Mouse (Mus musculus) embryo, embryonic 10 days (tissue): ENCODE results near the gene Arf6.
"Not testable (repeated sequence)": the region's sequence is repeated elsewhere in the genome, so short reads cannot be mapped to it uniquely, and the experiment has no call there.

Experiments
- DNase-seq: peaks from one replicate; pipeline ENCODE4 v3.0.0-alpha.2; 2015; ENCODE audit warnings: low spot score

The Arf6 gene

DNA sequence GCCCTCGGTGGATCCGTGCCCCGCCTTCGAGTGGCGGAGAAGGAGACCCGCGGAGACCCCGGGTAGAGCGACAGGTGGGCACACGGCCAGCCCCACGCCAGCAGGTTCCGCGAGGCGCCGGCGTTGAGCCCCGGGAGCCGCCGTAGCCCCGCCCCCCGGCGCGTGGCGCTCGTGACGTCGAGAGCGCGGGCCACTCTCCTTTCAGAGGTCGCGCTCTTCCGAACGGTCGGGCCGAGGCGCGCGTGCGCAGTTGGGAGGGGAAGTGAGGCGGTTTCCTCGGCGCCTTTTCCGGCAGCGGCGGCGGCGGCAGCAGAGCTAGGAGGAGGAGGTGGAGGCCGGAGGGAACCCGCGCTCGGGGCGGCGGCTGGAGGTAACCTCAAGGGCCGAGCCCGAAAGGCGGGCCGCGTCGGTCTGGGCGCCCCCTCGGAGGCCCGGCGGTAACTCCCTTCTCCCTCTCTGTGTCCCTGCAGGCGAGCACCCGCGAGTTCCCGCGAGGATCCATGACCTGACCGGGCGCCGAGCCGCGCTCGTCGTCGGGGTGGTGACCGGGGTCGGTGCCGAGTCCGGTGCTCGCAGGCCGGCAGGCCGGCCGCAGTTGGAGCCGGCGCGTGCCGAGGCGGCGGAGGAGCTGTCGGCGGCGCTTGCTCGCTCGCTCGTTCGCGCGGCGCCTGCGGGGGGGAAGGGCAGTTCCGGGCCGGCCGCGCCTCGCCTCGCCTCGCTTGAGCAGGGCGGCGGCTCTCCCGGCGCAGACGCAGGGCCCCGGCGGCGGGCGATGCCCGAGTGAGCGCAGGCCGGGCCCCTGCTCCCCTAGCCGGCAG is at the start of gene Arf6, which contains the start of gene Gm9887:
Arf6 (plus strand) TSS at position 297 of the 818 bp plus-strand sequence.
Gm9887 (minus strand) TSS at position 605 of the 818 bp plus-strand sequence.
- peak; percentile 98 for DNase-seq

- DNase-seq: no peak
Observed at GRCm38 (mm10) chr12:69331187-69331586, 40.8 kb upstream of the Arf6 start.

DNA sequence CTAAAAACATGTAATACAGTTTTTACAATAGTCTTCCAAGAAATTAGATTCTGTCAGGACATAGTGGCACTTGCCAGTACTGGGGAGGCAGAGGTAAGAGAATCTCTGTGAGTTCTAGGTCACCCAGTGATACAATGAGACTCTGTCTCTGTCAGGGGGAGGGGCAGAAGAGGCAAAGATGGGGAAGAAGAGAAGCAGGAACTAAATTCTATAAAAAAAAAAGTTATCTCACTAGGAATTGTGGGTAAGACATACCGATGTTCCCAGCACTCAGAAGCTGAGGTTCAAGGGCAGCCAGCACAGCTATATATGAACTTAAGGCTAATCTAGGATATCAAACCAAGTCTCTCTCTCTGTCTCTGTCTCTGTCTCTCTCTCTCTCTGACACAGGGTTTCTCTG is 39.8 kb upstream of the Arf6 start:
- no peak for DNase-seq

GRCm38 (mm10) chr12:69333547-69333946 is 38.4 kb upstream of the Arf6 start:
- peak; percentile 39 for DNase-seq

DNA sequence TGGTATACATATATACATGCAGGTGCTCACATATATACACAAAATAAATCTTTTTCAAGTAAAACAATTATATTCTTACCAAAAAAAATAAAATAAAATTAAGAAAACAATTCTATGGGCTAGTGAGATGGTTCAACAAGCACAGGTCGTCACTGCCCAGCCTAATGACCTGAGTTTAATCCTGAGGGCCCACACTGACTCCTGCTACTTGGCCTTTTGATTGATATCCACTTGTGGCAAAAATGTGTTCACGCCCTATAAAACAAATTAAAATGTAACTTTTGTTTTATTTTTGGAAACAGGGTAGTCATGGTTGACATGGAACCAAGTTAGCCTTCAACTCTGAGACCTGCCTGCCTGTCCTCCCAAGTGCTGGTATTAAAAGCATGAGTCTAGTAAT is 22.0 kb upstream of the Arf6 start:
- DNase-seq: no peak

- DNase-seq: peak; percentile 37
Observed at GRCm38 (mm10) chr12:69351685-69352084, 20.3 kb upstream of the Arf6 start.

DNA sequence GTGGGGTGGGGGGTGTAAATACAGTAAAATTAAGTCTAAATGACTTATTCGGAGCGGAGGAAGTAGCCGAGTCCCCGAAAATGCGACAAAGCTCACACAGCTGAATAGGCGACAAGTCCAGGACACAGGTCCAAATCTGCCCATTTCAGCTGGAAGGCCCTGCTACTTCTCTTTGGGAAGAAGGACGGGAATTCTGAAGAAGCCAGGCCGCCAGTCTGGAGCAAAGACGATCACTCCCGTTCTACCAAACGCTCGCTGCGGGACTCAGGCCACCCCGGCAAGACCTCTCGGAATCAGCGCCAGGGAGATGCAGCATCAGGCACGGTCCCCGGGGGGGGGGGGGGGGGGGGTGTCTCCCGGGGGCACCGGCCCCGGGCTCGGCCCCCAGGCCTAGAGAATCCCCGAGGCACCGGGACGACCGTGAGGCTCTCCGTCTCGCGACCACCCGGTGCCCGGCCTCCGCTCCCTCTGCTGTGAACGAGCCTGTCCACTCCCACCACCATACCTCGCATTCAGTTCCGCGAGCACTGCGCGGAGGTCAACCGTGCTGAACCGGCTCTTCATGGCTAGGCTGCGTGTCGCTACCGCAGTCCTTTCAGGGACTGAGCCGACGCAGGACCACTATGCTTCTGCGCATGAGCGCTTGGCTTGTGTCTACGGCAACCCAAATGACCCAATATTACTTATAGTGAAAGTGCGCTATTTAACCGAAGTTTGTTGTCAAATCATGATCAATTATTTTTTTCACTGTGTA is 15.2 kb upstream of the Arf6 start, which contains the start of gene Nemf:
Nemf (minus strand) TSS at position 620 of the 754 bp plus-strand sequence.
- peak; percentile 95 for DNase-seq

DNA sequence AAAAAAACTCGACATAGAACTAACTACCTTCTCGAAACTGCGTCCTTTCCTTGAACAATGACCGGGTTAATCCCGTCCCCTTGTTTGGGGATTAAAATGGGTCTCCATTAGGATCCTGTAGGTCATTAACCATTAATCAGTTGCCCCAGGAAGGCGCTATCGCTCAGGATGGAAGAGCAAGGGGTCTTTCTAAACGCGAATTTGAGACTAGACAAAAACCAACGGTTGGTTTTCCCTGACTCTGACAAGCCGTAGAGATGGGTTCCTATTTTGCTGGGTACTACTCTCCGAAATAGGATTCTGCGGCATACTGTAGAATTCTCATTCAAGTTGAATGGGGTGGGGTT is 14.7 kb upstream of the Arf6 start:
- no peak for DNase-seq

DNA sequence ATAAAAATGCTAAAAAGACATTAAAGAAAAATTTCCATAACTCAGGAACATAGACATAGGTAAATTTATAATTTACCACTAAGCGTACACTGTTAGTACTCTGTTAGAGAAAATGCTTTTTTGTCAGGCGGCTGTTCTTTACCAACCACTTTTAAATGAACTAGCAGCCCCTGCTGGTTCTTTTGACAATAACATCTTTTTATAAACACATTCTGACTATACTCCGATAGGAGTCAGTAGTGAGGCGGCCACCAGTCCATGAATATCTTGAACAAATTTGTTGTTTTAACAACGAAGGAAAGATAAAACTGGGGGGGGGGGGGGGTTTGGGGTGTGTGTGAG is 11.3 kb upstream of the Arf6 start:
- peak; percentile 57 for DNase-seq

DNA sequence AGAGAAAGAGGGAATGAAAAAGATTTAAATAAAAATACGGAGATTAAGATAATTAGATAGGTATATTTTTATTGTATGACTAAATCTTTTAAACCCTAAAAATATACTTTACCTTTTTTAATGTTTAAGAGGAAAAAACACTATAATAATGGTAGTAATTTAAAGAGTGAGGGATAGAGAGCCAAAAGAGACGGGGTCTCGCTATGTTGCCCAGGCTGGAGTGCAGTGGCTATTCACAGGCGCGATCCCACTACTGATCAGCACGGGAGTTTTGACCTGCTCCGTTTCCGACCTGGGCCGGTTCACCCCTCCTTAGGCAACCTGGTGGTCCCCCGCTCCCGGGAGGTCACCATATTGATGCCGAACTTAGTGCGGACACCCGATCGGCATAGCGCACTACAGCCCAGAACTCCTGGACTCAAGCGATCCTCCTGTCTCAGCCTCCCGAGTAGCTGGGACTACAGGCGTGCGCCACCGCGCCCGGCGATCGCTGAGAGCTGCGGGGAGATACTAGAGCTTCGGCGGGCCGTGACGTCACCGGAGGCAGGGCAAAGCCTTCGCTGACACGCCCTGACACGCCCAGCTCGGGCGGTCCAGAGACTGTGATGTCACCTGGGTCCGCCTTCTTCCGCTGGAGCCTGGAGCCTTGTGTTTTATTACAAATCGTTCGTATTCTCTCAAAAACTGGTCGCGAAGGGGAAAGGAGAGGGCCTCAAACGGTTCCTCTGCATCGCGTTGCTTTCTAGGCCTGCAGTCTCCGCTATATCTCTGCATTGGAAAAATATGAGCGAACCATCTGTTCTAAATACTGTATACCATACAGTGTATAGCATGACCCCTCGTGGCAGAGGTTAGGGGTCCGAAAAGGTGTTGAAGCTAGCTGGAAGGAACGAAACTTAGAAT is 10.7 kb upstream of the Arf6 start:
- peak; percentile 99 for DNase-seq

GRCm38 (mm10) chr12:69361919-69362318 is 10.0 kb upstream of the Arf6 start:
- no peak for DNase-seq

- DNase-seq: no peak
Observed at GRCm38 (mm10) chr12:69362388-69362787, 9.6 kb upstream of the Arf6 start.

DNA sequence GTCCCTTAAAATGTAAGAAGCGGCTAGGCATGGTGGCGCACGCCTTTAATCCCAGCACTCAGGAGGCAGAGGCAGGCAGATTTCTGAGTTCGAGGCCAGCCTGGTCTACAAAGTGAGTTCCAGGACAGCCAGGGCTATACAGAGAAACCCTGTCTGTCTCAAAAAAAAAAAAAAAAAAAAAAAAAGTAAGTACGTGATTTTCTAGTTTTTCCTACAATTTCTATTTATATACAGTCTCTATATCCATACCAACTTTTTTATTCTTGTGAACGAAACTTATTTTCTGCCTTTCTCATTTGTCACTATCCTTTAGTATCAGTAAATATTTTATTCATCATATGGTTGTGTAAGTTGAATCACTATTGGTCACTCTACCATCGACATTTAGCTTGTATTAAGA is 8.8 kb upstream of the Arf6 start:
- not testable (repeated sequence) for DNase-seq

- peak; percentile 76 for DNase-seq
Observed at GRCm38 (mm10) chr12:69363899-69364762, 7.8 kb upstream of the Arf6 start.

- no peak for DNase-seq
Observed at GRCm38 (mm10) chr12:69365757-69366156, 6.2 kb upstream of the Arf6 start.

DNA sequence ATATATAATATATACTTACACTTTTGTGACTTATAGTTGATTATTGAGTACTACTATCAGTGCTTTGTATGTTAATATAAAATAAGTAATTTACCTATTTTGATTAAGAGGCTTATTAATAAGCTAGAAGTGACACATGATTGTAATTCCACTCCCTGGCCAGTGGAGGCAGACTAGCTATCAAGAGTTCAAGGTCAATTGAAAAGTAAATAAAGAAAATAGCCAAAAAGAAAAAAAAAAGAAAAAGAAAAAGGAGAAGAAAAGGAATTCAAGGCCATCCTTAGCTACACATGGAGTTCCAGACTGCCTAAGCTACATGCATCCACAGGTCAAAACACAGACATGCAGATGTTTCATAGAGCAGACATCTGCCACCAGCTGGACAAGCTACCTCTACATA is 5.5 kb upstream of the Arf6 start:
- no peak for DNase-seq

DNA sequence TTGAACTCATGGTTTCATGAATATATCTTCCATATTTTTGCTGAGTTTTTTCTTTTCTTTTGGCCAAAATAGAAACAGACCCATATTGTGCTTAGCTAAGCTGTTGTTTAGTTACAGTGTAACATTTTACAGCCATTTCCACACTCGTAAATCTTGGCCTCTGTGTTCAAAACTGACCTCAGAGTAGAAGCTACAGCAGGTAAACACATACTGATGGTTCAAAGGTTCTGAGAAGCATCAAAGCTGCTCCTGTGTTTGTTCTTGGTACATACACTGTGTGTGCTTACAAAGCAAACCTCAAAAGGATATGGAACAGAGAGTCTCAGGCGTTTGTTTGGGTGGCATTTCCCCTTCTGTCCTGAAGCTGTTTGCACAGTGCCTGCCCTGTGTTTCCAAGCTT is 4.4 kb upstream of the Arf6 start:
- DNase-seq: no peak

- DNase-seq: no peak
Observed at GRCm38 (mm10) chr12:69370936-69371335, 1.0 kb upstream of the Arf6 start.

DNA sequence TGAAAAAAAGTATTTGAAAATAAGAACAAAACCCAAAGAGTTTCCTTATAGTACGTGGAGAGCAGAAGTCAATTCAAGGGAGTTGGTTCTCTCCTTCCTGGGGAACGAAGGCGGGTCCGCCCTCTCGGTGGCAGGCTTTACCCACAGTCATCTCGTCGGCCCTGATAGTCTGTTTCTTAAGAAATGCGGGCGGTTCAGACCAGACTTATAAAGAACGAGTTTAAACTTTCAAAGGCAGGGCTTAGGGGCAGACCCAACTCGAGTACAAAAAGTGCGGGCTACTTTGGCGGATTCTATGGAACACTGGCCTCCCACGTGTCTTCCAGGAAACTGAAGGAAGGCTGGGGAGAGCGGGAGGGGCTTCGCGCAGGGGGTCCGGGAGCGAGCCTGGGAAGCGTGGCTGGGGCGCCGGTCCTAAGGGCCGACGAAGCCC is 513 bp upstream of the Arf6 start:
- peak; percentile 80 for DNase-seq

DNA sequence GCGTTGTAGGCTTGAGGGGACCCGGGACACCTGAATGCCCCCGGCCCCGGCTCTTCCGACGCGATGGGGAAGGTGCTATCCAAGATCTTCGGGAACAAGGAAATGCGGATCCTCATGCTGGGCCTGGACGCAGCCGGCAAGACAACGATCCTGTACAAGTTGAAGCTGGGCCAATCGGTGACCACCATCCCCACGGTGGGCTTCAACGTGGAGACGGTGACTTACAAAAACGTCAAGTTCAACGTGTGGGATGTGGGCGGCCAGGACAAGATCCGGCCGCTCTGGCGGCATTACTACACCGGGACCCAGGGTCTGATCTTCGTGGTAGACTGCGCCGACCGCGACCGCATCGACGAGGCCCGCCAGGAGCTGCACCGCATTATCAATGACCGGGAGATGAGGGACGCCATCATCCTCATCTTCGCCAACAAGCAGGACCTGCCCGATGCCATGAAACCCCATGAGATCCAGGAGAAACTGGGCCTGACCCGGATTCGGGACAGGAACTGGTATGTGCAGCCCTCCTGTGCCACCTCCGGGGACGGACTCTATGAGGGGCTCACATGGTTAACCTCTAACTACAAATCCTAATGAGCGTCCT is 881 bp downstream of the Arf6 start:
- DNase-seq: peak; percentile 62
